Comparison of ENCODE assay signal across 9 mouse cellular contexts in genomic region chr2:135387990-135388389, GRCm38 (mm10).
DNase-seq lines count a peak whose midpoint lies in the region; ATAC-seq lines count a peak whose summit lies in the region.
"Had no signal": no experiment of that assay in that cellular context is flagged by ENCODE, and none has a peak within 500 bp of the region (broad histone marks: within the 10 kb centered on the region; RNA-seq: fewer than 3 reads in every experiment).

No protein-coding gene starts in this region.

- DNase-seq in CD4-positive, CD25-positive, alpha-beta regulatory T cell, adult 2 months (ENCODE audit: low read depth, low spot score): peak; percentile 14
- peak; percentile 30 for DNase-seq in kidney, adult 9 months
- DNase-seq in WW6 (ENCODE audit: low read depth, low spot score): peak; percentile 18
- DNase-seq in embryo, embryonic 11 days: peak; percentile 10
- peak; percentile 48 for DNase-seq in lung, postnatal 14 days

- no peaks in the 10 kb centered on the region for H3K27me3 ChIP-seq in kidney, embryonic 14.5 days (ENCODE audit: control insufficient read depth, insufficient read depth, low read length)
- H3K27me3 ChIP-seq in neural tube, embryonic 15.5 days (replicated peaks): no peaks in the 10 kb centered on the region
- H3K27me3 ChIP-seq: embryonic facial prominence, embryonic 15.5 days had no signal

- H3K9me3 ChIP-seq in kidney, embryonic 14.5 days (ENCODE audit: control insufficient read depth, low read length): no peaks in the 10 kb centered on the region
- H3K9me3 ChIP-seq in neural tube, embryonic 15.5 days (replicated peaks): no peaks in the 10 kb centered on the region
- H3K9me3 ChIP-seq: embryonic facial prominence, embryonic 15.5 days had no signal

- H3K36me3 ChIP-seq in kidney, embryonic 14.5 days (ENCODE audit: control insufficient read depth, insufficient read depth, low read length): no peaks in the 10 kb centered on the region
- peaks cover 11% of the 10 kb centered on the region for H3K36me3 ChIP-seq in neural tube, embryonic 15.5 days
- H3K36me3 ChIP-seq: embryonic facial prominence, embryonic 15.5 days had no signal

- no peak overlapping the region for H3K4me2 ChIP-seq in kidney, embryonic 14.5 days (replicated peaks; ENCODE audit: low read depth, low read length)
- no peak overlapping the region for H3K4me2 ChIP-seq in neural tube, embryonic 15.5 days
- H3K4me2 ChIP-seq: embryonic facial prominence, embryonic 15.5 days had no signal

- no peak overlapping the region for H3K4me3 ChIP-seq in kidney, embryonic 14.5 days (ENCODE audit: low read length)
- H3K4me3 ChIP-seq in neural tube, embryonic 15.5 days (replicated peaks): no peak overlapping the region
- H3K4me3 ChIP-seq: embryonic facial prominence, embryonic 15.5 days had no signal

- H3K9ac ChIP-seq in kidney, embryonic 14.5 days (ENCODE audit: low read depth, low read length): no peak overlapping the region
- H3K9ac ChIP-seq in neural tube, embryonic 15.5 days (replicated peaks): no peak overlapping the region
- H3K9ac ChIP-seq: embryonic facial prominence, embryonic 15.5 days had no signal

- WGBS in kidney, embryonic 14.5 days: 54% methylated on average over 9 of the region's 9 CpGs
- 58% methylated on average over 9 of the region's 9 CpGs for WGBS in neural tube, embryonic 15.5 days

- H3K4me1 ChIP-seq in kidney, embryonic 14.5 days (ENCODE audit: control insufficient read depth, insufficient read depth, low read length): no peaks in the 10 kb centered on the region
- H3K4me1 ChIP-seq in neural tube, embryonic 15.5 days: no peaks in the 10 kb centered on the region
- H3K4me1 ChIP-seq: embryonic facial prominence, embryonic 15.5 days had no signal

- ATAC-seq in CD4-positive, CD25-positive, alpha-beta regulatory T cell, adult 4 months: no peak
- ATAC-seq in kidney, embryonic 14.5 days (ENCODE audit: low FRiP score, low TSS enrichment): no peak
- no peak for ATAC-seq in neural tube, embryonic 15.5 days (ENCODE audit: low FRiP score)

- no peak overlapping the region for H3K27ac ChIP-seq in kidney, embryonic 14.5 days (ENCODE audit: low read depth, low read length)
- no peak overlapping the region for H3K27ac ChIP-seq in neural tube, embryonic 15.5 days (replicated peaks)
- H3K27ac ChIP-seq: embryonic facial prominence, embryonic 15.5 days had no signal
